Mouse (Mus musculus) heart, embryonic 14.5 days (tissue): ENCODE measurements around the gene Spg20. TPM values are rescaled to one million over a fixed set of nuclear protein-coding genes. Genes with fewer than 3 reads are reported as not detected.

Source experiments
- ATAC-seq: fragments of 200-750 bp; cut with Nextera tagmentation; 2 replicates; pipeline ENCODE4 v1.8.0; 2017; ENCODE audit warnings: low read depth, moderate TSS enrichment; ENCODE audit not compliant: insufficient number of reproducible peaks, insufficient read depth, low FRiP score
- H3K27ac ChIP-seq, 2 experiments: fragments of 200-500 bp in 1 of 2; fragments of 300-500 bp in 1 of 2; sonication (generic) in 1 of 2; replicated peaks in 1 of 2; 2 replicates each; pipeline ENCODE4 v1.5.1; 2012 to 2014; ENCODE audit warnings: low read depth in 2 of 2, low read length in 2 of 2, control low read depth in 1 of 2, mild to moderate bottlenecking in 1 of 2, mixed read lengths in 1 of 2; ENCODE audit not compliant: control insufficient read depth in 1 of 2, insufficient read depth in 1 of 2
- H3K27me3 ChIP-seq: fragments of 300-500 bp; sonication (generic); 2 replicates; pipeline ENCODE4 v1.6.1; 2014; ENCODE audit warnings: mild to moderate bottlenecking, low read length, control low read depth; ENCODE audit not compliant: control insufficient read depth, insufficient read depth
- H3K36me3 ChIP-seq: fragments of 300-500 bp; sonication (generic); 2 replicates; pipeline ENCODE4 v1.6.1; 2014; ENCODE audit warnings: mild to moderate bottlenecking, control low read depth, low read length, mixed read lengths; ENCODE audit not compliant: control insufficient read depth, insufficient read depth
- H3K4me1 ChIP-seq, 2 experiments: fragments of 200-500 bp in 1 of 2; fragments of 300-500 bp in 1 of 2; sonication (generic) in 1 of 2; 2 replicates each; pipeline ENCODE4 v1.6.1; 2012 to 2014; ENCODE audit warnings: low read length in 2 of 2, control low read depth in 1 of 2, mixed read lengths in 1 of 2; ENCODE audit not compliant: control insufficient read depth in 2 of 2, insufficient read depth in 2 of 2
- H3K4me2 ChIP-seq: fragments of 300-500 bp; sonication (generic); 2 replicates; pipeline ENCODE4 v1.6.1; 2014; ENCODE audit warnings: mild to moderate bottlenecking, low read length
- H3K4me3 ChIP-seq, 2 experiments: fragments of 200-500 bp in 1 of 2; fragments of 300-500 bp in 1 of 2; sonication (generic) in 1 of 2; 2 replicates each; pipeline ENCODE4 v1.5.1; 2012 to 2014; ENCODE audit warnings: low read length in 2 of 2, mild to moderate bottlenecking in 2 of 2, control low read depth in 1 of 2, low read depth in 1 of 2, moderate library complexity in 1 of 2; ENCODE audit not compliant: control insufficient read depth in 1 of 2, insufficient read depth in 1 of 2
- H3K9ac ChIP-seq: fragments of 300-500 bp; sonication (generic); 2 replicates; pipeline ENCODE4 v1.6.1; 2014; ENCODE audit warnings: mild to moderate bottlenecking, low read length
- H3K9me3 ChIP-seq: fragments of 300-500 bp; sonication (generic); 2 replicates; pipeline ENCODE4 v1.6.1; 2016; ENCODE audit warnings: low read length, control low read depth; ENCODE audit not compliant: control insufficient read depth
- WGBS: fragments of 180-500 bp; shearing (Covaris S2); extraction: QIAGEN DNeasy Blood & Tissue Kit; methylation state at CpG from one replicate; pipeline ENCODE4 v1.1.7; 2014; 5-methylcytosine and 5-hydroxymethylcytosine counted together
- microRNA-seq: library from miRNA; unstranded; fragments of <30 nt; microRNA quantifications from one replicate; pipeline ENCODE4, GENCODE M21; 2016
- polyA plus RNA-seq: library from polyadenylated mRNA; unstranded; fragments of >200 nt; fragmentation: Nextera tagmentation; extraction: Ambion mirVana; gene quantifications from 2 replicates; pipeline ENCODE4 v1.2.1, GENCODE M21; 2014

Spg20 gene
- polyA plus RNA-seq, 1 experiment from 2014 or later, result 35.1 TPM

DNA sequence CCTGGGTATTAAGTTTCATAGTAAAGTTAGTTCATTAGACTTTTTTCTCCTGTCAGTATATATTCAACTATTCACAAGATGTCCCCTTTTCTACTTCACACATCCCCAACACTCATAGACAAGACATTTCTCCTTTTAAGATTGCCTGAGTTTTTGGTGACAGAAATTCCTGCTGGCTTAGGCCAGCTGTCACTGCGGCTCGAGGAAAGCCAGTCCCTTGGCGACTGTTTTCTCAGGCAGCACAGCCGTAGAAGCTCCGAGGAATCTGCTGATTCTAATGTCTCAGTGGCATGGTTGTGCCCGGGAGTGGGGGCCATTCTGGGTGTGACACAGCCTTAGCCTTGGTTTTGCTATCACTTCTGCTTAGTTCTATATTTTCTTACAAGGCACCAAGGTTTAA, 65.4 kb downstream of the Spg20 start:
- 12% methylated on average over 6 of the region's 6 CpGs for WGBS
- H3K27me3 ChIP-seq, result no peaks in the 10 kb centered on the region
- no peak overlapping the region for H3K4me3 ChIP-seq
- no peak overlapping the region for H3K9ac ChIP-seq
- no peak overlapping the region for H3K27ac ChIP-seq
- peaks cover 5% of the 10 kb centered on the region in 2 experiments; a peak in 3 of 4 replicates for H3K4me1 ChIP-seq
- H3K36me3 ChIP-seq, result no peaks in the 10 kb centered on the region
- no peak overlapping the region for H3K4me2 ChIP-seq
- ATAC-seq, result no peak
- H3K9me3 ChIP-seq, result no peaks in the 10 kb centered on the region

DNA sequence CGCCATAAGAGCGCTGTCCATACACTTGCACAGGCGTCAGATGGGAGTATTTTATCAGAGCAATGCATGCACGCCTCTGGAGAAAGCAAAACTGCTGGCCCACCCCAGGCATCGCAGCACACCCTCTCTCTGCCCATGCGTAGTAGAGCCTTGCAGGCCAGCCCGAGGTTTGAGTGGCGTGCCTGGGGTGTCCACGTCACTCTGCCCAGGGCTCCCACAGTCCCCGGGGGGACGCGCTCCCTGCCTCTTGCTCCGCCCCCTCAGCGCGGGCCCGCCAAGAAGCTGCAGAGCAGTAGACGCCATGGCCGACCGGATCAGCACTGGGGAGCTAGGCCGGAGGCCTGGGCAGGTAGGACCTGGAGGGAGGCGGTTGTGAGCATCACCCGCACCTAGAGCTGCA, 69.9 kb downstream of the Spg20 start, which contains the start of gene Sohlh2:
Sohlh2 (plus strand) TSS at position 263 of the 400 bp plus-strand sequence.
- Histone ChIP-seq H3K4me2 (no peak within 1 kb of the TSS), H3K27me3 (no peaks in the 10 kb centered on the region), H3K9me3 (no peaks in the 10 kb centered on the region), H3K36me3 (no peaks in the 10 kb centered on the region), H3K9ac (no peak within 1 kb of the TSS), H3K4me3 (no peak within 1 kb of the TSS), H3K27ac (no peak within 1 kb of the TSS), H3K4me1 (peaks cover 0 to 3% of the 10 kb centered on the region in 2 experiments; a peak in 2 of 4 replicates)
- peak; percentile 59; the same call in 1 of the 2 replicates for ATAC-seq
- 92% methylated on average over 22 of the region's 22 CpGs for WGBS

Small RNA genes lying within 50 kb of the gene (microRNA-seq; reads per million reads assigned to microRNA genes)
- gene Gm22029, result not detected

Other genes with a start within 250 kb of the Spg20 start
- gene Sertm1, start 196.2 kb upstream of the Spg20 start, polyA plus RNA-seq, result 0.15 and 0.24 TPM in 2 replicates
- gene Ccna1, start 56.6 kb upstream of the Spg20 start, polyA plus RNA-seq, result 1.5 and 2.4 TPM in 2 replicates
- gene Ccdc169, start 25.2 kb downstream of the Spg20 start, polyA plus RNA-seq, result 0.07 TPM in 1 of 2 replicates, not detected in the other
- not detected in 2 replicates for gene Sohlh2, start 69.9 kb downstream of the Spg20 start, polyA plus RNA-seq
- 5.0 and 9.5 TPM in 2 replicates for gene Dclk1, start 130.3 kb downstream of the Spg20 start, polyA plus RNA-seq